Mouse (Mus musculus) heart, postnatal 0 days (tissue): ENCODE measurements around the gene Tti1. TPM values are rescaled to one million over a fixed set of nuclear protein-coding genes. Genes with fewer than 3 reads are reported as not detected.

Source experiments
- ATAC-seq: fragments of 200-750 bp; cut with Nextera tagmentation; 2 replicates; pipeline ENCODE4 v1.8.0; 2017; ENCODE audit warnings: low read depth, moderate number of reproducible peaks, moderate library complexity; ENCODE audit not compliant: insufficient read depth
- DNase-seq: peaks from one replicate; pipeline ENCODE4 v3.0.0-alpha.2; 2016; ENCODE audit warnings: low spot score
- H3K27ac ChIP-seq: fragments of 300-500 bp; sonication (generic); 2 replicates; pipeline ENCODE4 v1.5.1; 2014; ENCODE audit warnings: low read depth, mild to moderate bottlenecking
- H3K27me3 ChIP-seq: fragments of 300-500 bp; sonication (generic); 2 replicates; pipeline ENCODE4 v1.6.1; 2014; ENCODE audit warnings: low read length, mixed read lengths; ENCODE audit not compliant: control insufficient read depth, insufficient read depth
- H3K36me3 ChIP-seq: fragments of 300-500 bp; sonication (generic); replicated peaks from 2 replicates; pipeline ENCODE4 v1.6.1; 2014; ENCODE audit warnings: low read length, mixed read lengths; ENCODE audit not compliant: control insufficient read depth, insufficient read depth
- H3K4me1 ChIP-seq: fragments of 300-500 bp; sonication (generic); 2 replicates; pipeline ENCODE4 v1.6.1; 2014; ENCODE audit warnings: antibody characterized with exemption; ENCODE audit not compliant: control insufficient read depth, insufficient read depth
- H3K4me2 ChIP-seq: fragments of 300-500 bp; sonication (generic); 2 replicates; pipeline ENCODE4 v1.6.1; 2014; ENCODE audit warnings: low read depth, mild to moderate bottlenecking, low read length, moderate library complexity
- H3K4me3 ChIP-seq: fragments of 300-500 bp; sonication (generic); 2 replicates; pipeline ENCODE4 v1.5.1; 2014; ENCODE audit warnings: low read depth, low read length
- H3K9ac ChIP-seq: fragments of 300-500 bp; sonication (generic); replicated peaks from 2 replicates; pipeline ENCODE4 v1.6.1; 2014; ENCODE audit warnings: low read depth, low read length, mixed read lengths
- H3K9me3 ChIP-seq: fragments of 300-500 bp; sonication (generic); replicated peaks from 2 replicates; pipeline ENCODE4 v1.6.1; 2016; ENCODE audit warnings: low read length; ENCODE audit not compliant: control insufficient read depth
- CTCF ChIP-seq: IDR thresholded peaks from 2 replicates; pipeline ENCODE4 v1.5.1; 2016; ENCODE audit warnings: antibody characterized with exemption, control low read depth, low read depth
- EP300 ChIP-seq: IDR thresholded peaks from 2 replicates; pipeline ENCODE4 v1.6.1; 2016; ENCODE audit warnings: antibody characterized with exemption, low read depth
- WGBS: fragments of 180-500 bp; shearing (Covaris S2); extraction: QIAGEN DNeasy Blood & Tissue Kit; methylation state at CpG from one replicate; pipeline ENCODE4 v1.1.7; 2014; 5-methylcytosine and 5-hydroxymethylcytosine counted together
- polyA plus RNA-seq: library from polyadenylated mRNA; unstranded; fragments of >200 nt; fragmentation: Nextera tagmentation; extraction: Ambion mirVana; gene quantifications from 2 replicates; pipeline ENCODE4 v1.2.1, GENCODE M21; 2015
- total RNA-seq: library from RNA; depleted of rRNA; stranded (reverse); fragments of >200 nt; gene quantifications from 2 replicates; pipeline ENCODE4 v1.2.3, GENCODE M21; 2014; ENCODE audit warnings: low replicate concordance

The Tti1 gene
- total and polyA plus RNA-seq, 2 experiments from 2014 or later = 13.2 to 23.2 TPM

DNA sequence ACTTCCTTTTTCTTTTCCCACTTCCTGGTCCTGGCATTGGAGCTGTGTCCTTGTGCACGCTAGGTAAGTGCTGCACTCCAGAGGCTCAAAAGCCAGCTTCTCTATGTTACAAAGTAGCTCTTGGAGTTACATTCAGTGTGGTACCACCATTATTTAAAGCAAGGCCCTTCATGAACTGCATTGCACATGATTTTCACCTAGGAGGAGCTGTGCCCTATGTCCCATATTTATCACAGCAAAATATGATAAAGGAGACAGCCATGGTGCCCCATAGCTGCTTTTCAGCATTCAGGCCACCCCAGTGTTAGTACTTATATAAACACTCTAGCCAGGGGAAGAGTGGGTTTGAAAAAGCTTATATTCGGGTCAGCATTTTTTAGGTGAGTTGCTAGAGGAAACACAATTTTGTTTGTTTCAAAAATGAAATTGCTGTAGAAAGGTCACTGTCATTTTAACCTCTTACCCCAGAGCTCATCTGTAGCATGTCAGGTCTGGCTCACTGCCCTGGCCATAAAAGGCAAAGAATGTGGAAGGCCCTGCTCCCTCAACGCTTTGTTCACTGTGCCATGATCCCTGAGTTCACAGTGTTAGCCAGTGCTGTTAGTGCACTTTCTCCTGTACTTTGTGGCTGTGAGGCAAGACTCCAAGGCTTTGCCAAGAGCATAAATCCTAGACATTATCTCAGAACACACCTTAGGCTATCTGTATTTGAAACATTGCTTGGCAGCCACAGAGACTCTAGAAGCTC is 42.8 kb upstream of the Tti1 start:
- H3K27me3 ChIP-seq = no peaks in the 10 kb centered on the region
- H3K4me2 ChIP-seq = no peak overlapping the region
- WGBS = 44% methylated on average over 3 of the region's 3 CpGs
- no peak for DNase-seq
- H3K36me3 ChIP-seq = peaks cover 56% of the 10 kb centered on the region
- TF ChIP-seq EP300 (no peak), CTCF (peak; percentile 23; the same call in 1 of the 2 replicates)
- peaks cover 26% of the 10 kb centered on the region for H3K4me1 ChIP-seq
- peak overlapping the region; percentile 83 for H3K27ac ChIP-seq
- peak; percentile 74 for ATAC-seq
- H3K9ac ChIP-seq = no peak overlapping the region
- H3K4me3 ChIP-seq = no peak overlapping the region
- no peaks in the 10 kb centered on the region for H3K9me3 ChIP-seq

DNA sequence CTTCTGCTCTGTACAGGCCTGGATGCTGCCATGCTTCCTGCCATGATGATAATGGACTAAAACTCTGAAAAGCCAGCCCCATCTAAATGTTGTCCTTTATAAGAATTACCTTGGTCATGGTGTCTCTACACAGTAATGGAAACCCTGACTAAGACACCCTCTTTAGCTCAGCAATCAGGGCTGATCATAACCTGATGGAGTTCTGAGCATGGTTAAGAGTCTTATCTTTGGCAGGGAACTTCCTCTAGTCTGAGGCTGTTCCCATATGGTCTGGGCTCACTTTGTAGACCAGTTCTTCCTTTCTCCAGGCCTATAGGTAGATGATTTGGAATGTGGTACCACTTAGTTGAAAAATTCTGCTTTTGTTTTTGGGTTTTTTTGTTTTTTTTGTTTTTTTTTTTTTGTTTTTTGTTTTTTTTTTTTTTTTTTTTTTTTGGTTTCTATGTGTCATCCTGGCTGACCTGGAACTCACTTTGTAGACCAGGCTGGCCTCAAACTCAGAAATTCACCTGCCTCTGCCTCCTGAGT is 40.3 kb upstream of the Tti1 start:
- DNase-seq (no peak), ATAC-seq (no peak)
- Histone ChIP-seq H3K27ac (no peak overlapping the region), H3K36me3 (peaks cover 40% of the 10 kb centered on the region), H3K9me3 (no peaks in the 10 kb centered on the region), H3K4me2 (no peak overlapping the region), H3K9ac (no peak overlapping the region), H3K27me3 (no peaks in the 10 kb centered on the region), H3K4me1 (peaks cover 35% of the 10 kb centered on the region), H3K4me3 (no peak overlapping the region)
- no peak for TF ChIP-seq CTCF
- no peak for TF ChIP-seq EP300

DNA sequence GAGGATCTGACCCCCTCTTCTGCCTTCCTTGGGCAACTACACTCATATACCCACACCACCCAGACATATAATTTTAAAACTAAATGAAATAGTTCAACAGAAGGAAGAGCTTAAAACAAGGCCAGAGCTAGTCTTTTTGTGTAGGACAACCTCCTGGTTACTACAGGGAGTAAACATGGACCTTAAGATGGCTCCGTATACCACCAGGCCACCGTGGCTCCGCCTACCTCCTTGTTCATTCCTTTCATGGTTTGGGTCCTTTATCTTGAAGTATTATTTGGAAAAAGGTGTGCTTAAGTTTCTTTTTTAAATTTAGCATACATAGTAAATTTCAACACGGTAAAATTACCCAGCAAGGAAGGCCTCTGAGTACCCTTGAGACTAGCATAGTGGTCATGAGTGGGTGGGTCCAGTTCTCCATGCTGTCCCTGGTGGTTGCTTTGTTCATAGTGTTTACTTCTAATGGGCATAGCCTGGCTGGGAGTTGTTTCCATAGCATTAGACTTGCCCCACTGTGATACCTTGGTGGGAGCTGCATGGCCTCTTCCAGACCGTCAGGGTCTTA is 39.1 kb upstream of the Tti1 start:
- H3K36me3 ChIP-seq = peaks cover 33% of the 10 kb centered on the region
- WGBS = 93% methylated on average over 5 of the region's 5 CpGs

DNA sequence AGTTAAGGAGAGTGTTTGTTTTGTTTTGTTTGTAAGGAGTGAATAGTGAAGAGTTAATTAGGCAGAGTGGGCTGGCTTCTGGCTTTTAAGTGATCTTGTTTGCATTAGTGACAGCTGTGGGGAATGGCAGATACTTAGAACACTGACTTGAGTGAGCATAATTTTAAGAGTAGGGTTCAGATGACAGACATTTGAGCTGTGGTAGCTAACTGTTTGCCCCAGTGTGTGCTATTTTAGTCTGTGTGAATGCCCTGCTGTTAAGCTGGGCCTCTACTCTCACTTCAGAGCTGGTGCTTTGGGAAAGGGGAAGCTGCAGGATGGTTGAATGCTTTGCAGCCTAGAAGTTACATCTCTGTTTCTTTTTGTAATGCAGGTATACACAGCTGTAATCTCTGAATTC is 38.2 kb upstream of the Tti1 start:
- ATAC-seq = peak; percentile 22; the same call in 1 of the 2 replicates

More for the DNA sequence above, 39.1 kb upstream of the Tti1 start:
- ATAC-seq = no peak
- Histone ChIP-seq H3K9me3 (no peaks in the 10 kb centered on the region), H3K4me3 (no peak overlapping the region), H3K27ac (peak overlapping the region; percentile 84), H3K27me3 (no peaks in the 10 kb centered on the region), H3K4me2 (no peak overlapping the region), H3K4me1 (peaks cover 35% of the 10 kb centered on the region), H3K9ac (no peak overlapping the region)
- DNase-seq = no peak
- TF ChIP-seq EP300 (no peak), CTCF (no peak)

DNA sequence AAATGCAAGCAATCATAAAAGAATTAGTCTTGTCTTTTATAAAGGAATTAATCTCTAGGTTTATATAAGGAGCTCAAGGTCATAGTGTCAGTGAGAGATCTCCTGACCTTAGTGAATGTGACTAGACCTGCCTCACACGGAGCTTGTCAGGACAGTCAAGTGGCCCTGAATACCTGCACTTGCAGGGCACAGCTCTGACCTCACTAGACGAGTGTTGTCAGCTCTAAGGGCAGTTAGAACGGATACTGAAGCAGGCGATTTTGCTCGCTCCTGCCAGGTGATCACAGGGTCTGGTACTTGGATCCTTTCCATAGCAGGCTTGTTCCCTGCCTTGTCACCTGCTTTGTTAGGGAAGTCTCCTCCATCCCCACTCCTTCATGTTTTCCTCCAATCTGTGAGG is 36.8 kb upstream of the Tti1 start:
- Histone ChIP-seq H3K4me1 (peaks cover 20% of the 10 kb centered on the region), H3K4me3 (no peak overlapping the region), H3K27me3 (no peaks in the 10 kb centered on the region), H3K4me2 (no peak overlapping the region), H3K36me3 (peaks cover 41% of the 10 kb centered on the region), H3K9me3 (no peaks in the 10 kb centered on the region), H3K27ac (peak overlapping the region; percentile 84), H3K9ac (no peak overlapping the region)
- ATAC-seq (peak; percentile 86), DNase-seq (peak; percentile 76)
- WGBS = 28% methylated on average over 5 of the region's 5 CpGs
- 0 out of 2 replicates have a peak, but pooled peaks have one; percentile 12 for TF ChIP-seq EP300
- TF ChIP-seq CTCF = no peak

More for the DNA sequence above, 38.2 kb upstream of the Tti1 start:
- H3K4me3 ChIP-seq = no peak overlapping the region
- peak; percentile 54 for DNase-seq
- no peak overlapping the region for H3K9ac ChIP-seq
- H3K27me3 ChIP-seq = no peaks in the 10 kb centered on the region
- peaks cover 30% of the 10 kb centered on the region for H3K4me1 ChIP-seq
- H3K9me3 ChIP-seq = no peaks in the 10 kb centered on the region
- peak overlapping the region; percentile 84 for H3K27ac ChIP-seq
- H3K4me2 ChIP-seq = no peak overlapping the region
- TF ChIP-seq EP300 = no peak
- TF ChIP-seq CTCF = no peak
- H3K36me3 ChIP-seq = peaks cover 33% of the 10 kb centered on the region
